Mouse (Mus musculus): ENCODE data around the gene Brd4. TPM values are rescaled to one million over a fixed set of nuclear protein-coding genes. Genes with fewer than 3 reads are reported as not detected.

Gene Brd4
- total RNA-seq (2021) = 100 to 1,000 TPM; 121 to 138 TPM
- long read RNA-seq, experiment 1, partial matches to known transcripts = 13 of 21 reads
- long read RNA-seq, experiment 1, other reads (novel, unspliced or antisense) = 8 of 21 reads
- long read RNA-seq, experiment 2, partial matches to known transcripts = 9 of 19 reads
- long read RNA-seq, experiment 2, other reads (novel, unspliced or antisense) = 9 of 19 reads

DNA sequence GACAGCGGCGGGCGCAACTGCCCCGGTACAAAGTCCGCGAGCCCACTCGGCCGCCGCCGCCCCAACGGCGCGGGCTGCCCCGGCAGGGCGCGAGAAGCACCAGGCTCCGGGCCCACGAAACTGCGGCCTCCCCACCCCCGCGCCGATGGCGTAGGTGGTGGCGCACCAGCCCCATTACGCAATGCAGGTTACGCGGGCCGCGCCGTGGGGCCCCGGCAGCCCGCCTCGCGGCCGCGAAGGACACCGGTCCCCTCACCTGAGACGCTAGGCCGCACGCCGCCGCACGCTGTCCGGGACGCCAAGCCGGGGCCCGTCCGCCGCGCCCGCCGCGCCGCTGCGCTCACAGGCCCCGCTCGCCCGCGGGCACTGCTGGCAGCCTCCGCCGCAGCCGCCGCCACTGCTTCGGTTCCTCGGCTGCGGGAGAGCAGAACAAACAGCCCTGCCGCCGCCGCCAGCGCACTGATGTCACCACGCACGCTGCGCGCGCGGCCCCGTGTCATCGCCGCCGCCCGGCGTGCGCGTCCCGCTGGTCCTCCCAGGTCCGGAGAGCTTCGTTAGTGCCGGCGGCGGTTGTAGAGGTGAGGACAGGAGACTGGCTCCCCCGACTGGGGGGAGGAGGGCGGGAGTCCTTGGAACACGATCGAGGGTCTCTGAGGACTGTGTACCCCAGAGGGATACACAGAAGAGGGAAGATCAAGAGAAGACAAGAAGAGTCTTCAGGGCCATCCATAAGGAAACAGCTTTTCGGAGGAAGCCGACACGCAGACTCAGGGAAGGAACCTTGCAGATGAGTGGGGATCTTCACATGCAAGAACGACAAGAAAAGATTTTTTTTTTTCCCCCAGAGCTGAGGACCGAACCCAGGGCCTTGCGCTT lies at the start of gene Brd4:
Brd4 (minus strand) TSS at position 461 of the 876 bp plus-strand sequence.
- peak; percentile 91 to 93 for DNase-seq (ENCODE audit: extremely low spot score in 1 of 2, low spot score in 2 of 2)
- H3K27ac ChIP-seq = peak within 1 kb of the TSS; percentile 95
- intact Hi-C loops (cut with DNase I) = loop anchor here (5.0 kb wide), 2 partner anchors 47 to 247 kb away; partner anchors contain the start of genes Hsf2bp and Rrp1b
- peak within 1 kb of the TSS; percentile 97 for H3K4me3 ChIP-seq
- no peak for TF ChIP-seq CTCF (IDR thresholded peaks at IDR 0.05)

GRCm38 (mm10) chr17:32333675-32334303 lies 49.3 kb upstream of the Brd4 start:
- TF ChIP-seq CTCF (IDR thresholded peaks at IDR 0.05) = no peak
- no peak overlapping the region for H3K27ac ChIP-seq

GRCm38 (mm10) chr17:32327501-32327900 lies 43.0 kb upstream of the Brd4 start:
- intact Hi-C loops (cut with DNase I) = no loop called here
- no peak overlapping the region for H3K4me3 ChIP-seq
- no peak overlapping the region for H3K27ac ChIP-seq
- no peak for TF ChIP-seq CTCF (IDR thresholded peaks at IDR 0.05)
- no peak for DNase-seq (ENCODE audit: extremely low spot score in 1 of 2, low spot score in 2 of 2)

More at GRCm38 (mm10) chr17:32333675-32334303, 49.3 kb upstream of the Brd4 start:
- intact Hi-C loops (cut with DNase I) = no loop called here
- H3K4me3 ChIP-seq = no peak overlapping the region
- DNase-seq (ENCODE audit: extremely low spot score in 1 of 2, low spot score in 2 of 2) = no peak

- DNase-seq (ENCODE audit: extremely low spot score in 1 of 2, low spot score in 2 of 2) = no peak
- intact Hi-C loops (cut with DNase I) = no loop called here
- Histone ChIP-seq H3K4me3 (no peak overlapping the region), H3K27ac (no peak overlapping the region)
- TF ChIP-seq CTCF (IDR thresholded peaks at IDR 0.05) = no peak
These were observed 38.3 kb upstream of the Brd4 start for GRCm38 (mm10) chr17:32322809-32323208.

DNA sequence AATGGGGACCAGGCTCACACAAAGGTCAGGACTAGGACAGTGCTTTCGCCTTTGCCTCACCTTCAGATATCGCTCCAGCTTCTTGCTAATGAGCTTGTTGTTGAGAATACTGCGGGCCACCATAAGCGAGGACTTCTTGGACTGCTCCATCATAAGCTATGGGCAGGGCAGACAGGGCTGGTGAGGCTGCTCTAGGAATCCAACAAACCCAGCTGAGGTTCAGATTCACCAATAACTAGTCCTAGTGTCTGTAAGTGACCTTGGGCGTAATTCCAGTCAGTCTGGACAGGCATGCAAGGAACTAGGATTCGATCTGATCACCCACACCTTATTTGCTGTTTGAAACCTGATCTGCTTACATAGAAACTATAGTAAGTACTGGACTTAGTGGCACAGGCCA lies 37.3 kb upstream of the Brd4 start:
- intact Hi-C loops (cut with DNase I) = no loop called here
- DNase-seq (ENCODE audit: extremely low spot score in 1 of 2, low spot score in 2 of 2) = no peak
- peak overlapping the region; percentile 91 for H3K27ac ChIP-seq
- no peak for TF ChIP-seq CTCF (IDR thresholded peaks at IDR 0.05)
- H3K4me3 ChIP-seq = peak overlapping the region; percentile 93

GRCm38 (mm10) chr17:32321390-32321734 lies 36.8 kb upstream of the Brd4 start:
- peak; percentile 4 for TF ChIP-seq CTCF (IDR thresholded peaks at IDR 0.05)
- intact Hi-C loops (cut with DNase I) = no loop called here

DNA sequence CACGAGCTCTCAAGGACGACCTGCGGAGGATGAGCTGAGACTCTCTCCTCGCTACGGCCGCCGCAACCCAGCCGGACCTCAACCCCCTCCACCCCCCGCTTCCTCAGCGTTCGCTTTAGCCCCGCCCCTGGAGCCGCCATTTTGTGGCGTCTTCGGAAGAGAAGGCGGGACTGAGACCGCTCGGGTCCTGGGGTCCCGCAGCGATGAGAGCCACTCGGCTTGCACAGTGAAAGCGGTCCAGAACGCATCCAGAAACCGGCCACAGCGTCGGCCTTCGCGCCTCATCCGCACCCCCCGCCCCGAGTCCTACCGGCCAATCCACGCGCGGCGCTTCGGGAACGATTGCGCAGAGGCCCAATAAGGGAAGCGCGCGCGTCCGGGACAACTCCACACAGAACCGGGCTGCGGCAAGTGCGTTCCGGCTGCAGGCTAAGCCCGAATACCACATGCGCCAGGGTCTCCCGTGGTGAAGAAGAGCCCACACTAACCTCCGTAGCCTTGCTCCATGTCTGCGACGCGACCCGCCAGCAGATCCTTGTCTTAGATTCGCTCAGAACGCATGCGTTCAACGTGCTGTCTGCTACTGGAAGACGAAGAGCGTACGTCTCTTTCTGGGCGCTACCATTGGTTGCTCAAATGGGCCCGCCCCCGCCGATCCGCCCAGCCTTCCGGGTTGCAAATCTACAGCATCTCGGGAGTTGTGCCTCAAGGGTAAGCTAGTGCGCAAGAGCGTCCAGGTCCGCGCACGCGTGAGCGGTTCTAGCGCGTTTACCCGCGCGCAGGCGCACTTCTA lies 36.3 kb upstream of the Brd4 start, which contains the start of gene Akap8:
Akap8 (minus strand) TSS at position 642 of the 793 bp plus-strand sequence.
- Histone ChIP-seq H3K27ac (peak within 1 kb of the TSS; percentile 98), H3K4me3 (peak within 1 kb of the TSS; percentile 93)
- TF ChIP-seq CTCF (IDR thresholded peaks at IDR 0.05) = no peak
- DNase-seq (ENCODE audit: extremely low spot score in 1 of 2, low spot score in 2 of 2) = peak; percentile 97 to 99
- intact Hi-C loops (cut with DNase I) = no loop called here

More at GRCm38 (mm10) chr17:32321390-32321734, 36.8 kb upstream of the Brd4 start:
- no peak for DNase-seq (ENCODE audit: extremely low spot score in 1 of 2, low spot score in 2 of 2)
- H3K27ac ChIP-seq = peak overlapping the region; percentile 91
- H3K4me3 ChIP-seq = peak overlapping the region; percentile 93

- no peak for DNase-seq (ENCODE audit: extremely low spot score in 1 of 2, low spot score in 2 of 2)
- no peak for TF ChIP-seq CTCF (IDR thresholded peaks at IDR 0.05)
- peak overlapping the region; percentile 93 for H3K4me3 ChIP-seq
- intact Hi-C loops (cut with DNase I) = no loop called here
- peak overlapping the region; percentile 98 for H3K27ac ChIP-seq
These were observed 35.4 kb upstream of the Brd4 start for GRCm38 (mm10) chr17:32319950-32320349.

- no peak for DNase-seq (ENCODE audit: extremely low spot score in 1 of 2, low spot score in 2 of 2)
- H3K4me3 ChIP-seq = no peak overlapping the region
- intact Hi-C loops (cut with DNase I) = no loop called here
- no peak for TF ChIP-seq CTCF (IDR thresholded peaks at IDR 0.05)
- no peak overlapping the region for H3K27ac ChIP-seq
These were observed 33.2 kb upstream of the Brd4 start for GRCm38 (mm10) chr17:32317708-32318107.

GRCm38 (mm10) chr17:32317032-32317431 lies 32.5 kb upstream of the Brd4 start:
- TF ChIP-seq CTCF (IDR thresholded peaks at IDR 0.05) = no peak
- DNase-seq (ENCODE audit: extremely low spot score in 1 of 2, low spot score in 2 of 2) = no peak
- Histone ChIP-seq H3K27ac (no peak overlapping the region), H3K4me3 (no peak overlapping the region)
- intact Hi-C loops (cut with DNase I) = no loop called here

DNA sequence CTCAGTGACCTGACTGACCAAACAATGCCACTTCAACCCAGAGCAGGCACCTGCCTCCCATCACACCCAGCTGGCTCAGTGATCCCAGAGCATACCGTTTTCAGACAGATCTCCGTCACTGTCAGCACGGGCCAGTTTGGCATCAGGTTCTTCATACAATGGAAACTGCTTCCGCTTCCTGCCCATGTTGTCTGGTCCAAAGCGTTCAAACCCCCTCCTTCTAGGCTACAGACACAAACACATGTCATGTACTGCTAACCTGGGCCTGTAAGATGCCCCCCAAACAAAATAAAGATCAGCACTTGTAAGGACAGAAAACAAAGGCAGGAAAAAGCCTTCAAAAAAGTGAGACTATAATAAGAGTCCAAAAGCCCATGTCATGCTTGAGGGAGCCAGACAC lies 31.0 kb upstream of the Brd4 start:
- H3K4me3 ChIP-seq = no peak overlapping the region
- DNase-seq (ENCODE audit: extremely low spot score in 1 of 2, low spot score in 2 of 2) = no peak
- intact Hi-C loops (cut with DNase I) = no loop called here
- H3K27ac ChIP-seq = no peak overlapping the region
- no peak for TF ChIP-seq CTCF (IDR thresholded peaks at IDR 0.05)

All from left cerebral cortex, adult 2 months (tissue).